ENCODE assay signal across 14 mouse cellular contexts in genomic region chr10:99678096-99678495, GRCm38 (mm10).
DNase-seq lines count a peak whose midpoint lies in the region; ATAC-seq lines count a peak whose summit lies in the region.
"Had no signal": no experiment of that assay in that cellular context is flagged by ENCODE, and none has a peak within 500 bp of the region (broad histone marks: within the 10 kb centered on the region; RNA-seq: fewer than 3 reads in every experiment).

No protein-coding gene starts in this region.

- H3K4me1 ChIP-seq in forebrain, embryonic 12.5 days: peaks cover 11% of the 10 kb centered on the region; the same call in 1 of the 2 replicates
- peaks cover 24% of the 10 kb centered on the region for H3K4me1 ChIP-seq in forebrain, embryonic 10.5 days
- peaks cover 22% of the 10 kb centered on the region for H3K4me1 ChIP-seq in forebrain, embryonic 15.5 days

- H3K9ac ChIP-seq in forebrain, embryonic 12.5 days: no peak overlapping the region
- H3K9ac ChIP-seq in forebrain, embryonic 15.5 days (replicated peaks): no peak overlapping the region
- H3K9ac ChIP-seq: liver, embryonic 14.5 days; neural tube, embryonic 13.5 days had no signal

- no peaks in the 10 kb centered on the region for H3K9me3 ChIP-seq in forebrain, embryonic 12.5 days
- no peaks in the 10 kb centered on the region for H3K9me3 ChIP-seq in forebrain, embryonic 10.5 days
- H3K9me3 ChIP-seq in forebrain, embryonic 15.5 days: no peaks in the 10 kb centered on the region
- H3K9me3 ChIP-seq: neural tube, embryonic 13.5 days had no signal

- no peak overlapping the region for H3K4me2 ChIP-seq in forebrain, embryonic 12.5 days
- H3K4me2 ChIP-seq in forebrain, embryonic 15.5 days (replicated peaks): peak overlapping the region; percentile 22
- H3K4me2 ChIP-seq: neural tube, embryonic 13.5 days had no signal

- ATAC-seq in forebrain, embryonic 12.5 days (ENCODE audit: low FRiP score): 0 out of 2 replicates have a peak, but pooled peaks have one; percentile 40
- ATAC-seq in forebrain, embryonic 15.5 days (replicated peaks): peak; percentile 70
- no peak for ATAC-seq in inflammation-experienced regulatory T-cells, adult 6 months
- ATAC-seq: Patski had no signal

- WGBS in forebrain, embryonic 12.5 days: 62% methylated on average over 9 of the region's 9 CpGs
- 80% methylated on average over 9 of the region's 9 CpGs for WGBS in forebrain, embryonic 10.5 days
- WGBS in forebrain, embryonic 15.5 days: 41% methylated on average over 9 of the region's 9 CpGs

- DNase-seq in forebrain, embryonic 10.5 days (ENCODE audit: extremely low spot score, low spot score): no peak
- peak; percentile 31 for DNase-seq in layer of hippocampus, adult 9-10 months (ENCODE audit: low spot score)
- DNase-seq in right cerebral cortex, adult 2 months (ENCODE audit: low spot score in 2 of 2): peak; percentile 58 to 61
- DNase-seq in heart, adult 18-20 months: no peak
- no peak for DNase-seq in neural tube, embryonic 10.5 days (ENCODE audit: extremely low spot score, low spot score)
- DNase-seq: adrenal gland, postnatal 10 days; heart, postnatal 10 days; kidney, postnatal 14 days had no signal

- no peak overlapping the region for H3K27ac ChIP-seq in forebrain, embryonic 12.5 days
- no peak overlapping the region for H3K27ac ChIP-seq in forebrain, embryonic 10.5 days
- H3K27ac ChIP-seq in forebrain, embryonic 15.5 days (replicated peaks): peak overlapping the region; percentile 48
- H3K27ac ChIP-seq: liver, embryonic 14.5 days; neural tube, embryonic 13.5 days had no signal

- H3K4me3 ChIP-seq in forebrain, embryonic 12.5 days (replicated peaks): no peak overlapping the region
- no peak overlapping the region for H3K4me3 ChIP-seq in forebrain, embryonic 10.5 days
- H3K4me3 ChIP-seq in forebrain, embryonic 15.5 days: no peak overlapping the region
- H3K4me3 ChIP-seq: neural tube, embryonic 13.5 days had no signal

- no peaks in the 10 kb centered on the region for H3K27me3 ChIP-seq in forebrain, embryonic 12.5 days
- no peaks in the 10 kb centered on the region for H3K27me3 ChIP-seq in forebrain, embryonic 10.5 days (ENCODE audit: poor library complexity, severe bottlenecking)
- H3K27me3 ChIP-seq in forebrain, embryonic 15.5 days: no peaks in the 10 kb centered on the region
- H3K27me3 ChIP-seq: neural tube, embryonic 13.5 days; Patski had no signal

- no peaks in the 10 kb centered on the region for H3K36me3 ChIP-seq in forebrain, embryonic 12.5 days (replicated peaks)
- H3K36me3 ChIP-seq in forebrain, embryonic 10.5 days (replicated peaks): no peaks in the 10 kb centered on the region
- no peaks in the 10 kb centered on the region for H3K36me3 ChIP-seq in forebrain, embryonic 15.5 days
- H3K36me3 ChIP-seq: neural tube, embryonic 13.5 days had no signal

Comparison
In these comparisons a context has a peak if more than half of its experiments do, and no peak if none do; other contexts are left out.
1. DNase-seq: peak in layer of hippocampus, adult 9-10 months (single experiment) and right cerebral cortex, adult 2 months (2 of 2); none in forebrain, embryonic 10.5 days (single experiment), heart, adult 18-20 months (0 of 2) and neural tube, embryonic 10.5 days (single experiment).